Mouse (Mus musculus): ENCODE data around the gene Gcfc2. TPM values are rescaled to one million over a fixed set of nuclear protein-coding genes. Genes with fewer than 3 reads are reported as not detected.
A peak's percentile ranks its signal among the peaks of the same experiment; 100 is the strongest.

Gcfc2 gene
- polyA plus RNA-seq, 1 experiment from 2014 or later: 6.7 TPM

DNA sequence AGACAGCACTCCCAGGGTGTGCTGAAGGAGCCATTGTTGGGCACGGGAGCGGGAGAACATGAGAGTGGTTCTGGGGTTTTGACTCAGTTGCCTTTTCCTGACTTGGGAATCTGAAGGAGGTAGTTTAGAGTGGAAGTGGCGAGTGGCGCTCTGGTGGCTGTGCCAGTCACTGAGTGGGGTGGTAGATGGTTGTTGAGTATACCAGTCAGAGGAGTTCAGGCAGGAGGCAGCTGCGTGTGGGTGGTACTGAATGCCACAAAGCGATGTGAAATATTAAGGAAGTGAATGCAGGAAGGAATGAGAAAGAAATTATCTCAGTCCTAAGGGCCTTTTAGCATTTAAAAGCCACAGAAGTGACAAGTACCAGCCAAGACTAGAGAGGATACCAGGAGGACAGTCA, 23.4 kb downstream of the Gcfc2 start:
- H3K4me3 ChIP-seq: no peak overlapping the region
- ATAC-seq (ENCODE audit: low FRiP score, low read depth): no peak
- H3K9ac ChIP-seq: no peak overlapping the region
- no peak overlapping the region for H3K4me2 ChIP-seq
- H3K27ac ChIP-seq (replicated peaks): no peak overlapping the region
- H3K9me3 ChIP-seq: no peaks in the 10 kb centered on the region
- 98% methylated on average over 6 of the region's 6 CpGs for whole genome bisulfite sequencing
- H3K27me3 ChIP-seq: no peaks in the 10 kb centered on the region
- peaks cover 79% of the 10 kb centered on the region for H3K36me3 ChIP-seq
- H3K4me1 ChIP-seq (replicated peaks): no peaks in the 10 kb centered on the region

DNA sequence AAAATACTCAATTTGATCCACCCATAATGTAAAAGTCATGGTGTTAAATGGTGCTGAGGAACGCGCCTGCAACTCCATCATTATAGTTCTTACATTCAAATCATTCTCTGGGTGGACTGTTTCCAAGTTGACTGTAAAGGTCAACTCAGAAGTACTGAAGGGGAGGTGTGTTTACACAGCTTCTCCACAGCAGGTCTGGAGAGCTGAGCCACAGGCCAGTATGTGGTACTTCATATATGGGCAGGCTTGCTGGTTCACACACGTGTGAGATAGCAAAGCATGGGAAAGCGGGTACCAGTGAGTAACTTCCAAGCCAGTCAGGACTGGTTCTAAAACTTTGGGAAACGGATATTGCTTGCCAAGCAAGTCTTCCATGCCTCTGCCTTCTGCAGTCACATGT, 31.7 kb downstream of the Gcfc2 start:
- Histone ChIP-seq H3K9me3 (no peaks in the 10 kb centered on the region), H3K9ac (no peak overlapping the region), H3K4me2 (no peak overlapping the region), H3K36me3 (peaks cover 60% of the 10 kb centered on the region), H3K4me1 (replicated peaks) (no peaks in the 10 kb centered on the region), H3K4me3 (no peak overlapping the region), H3K27me3 (no peaks in the 10 kb centered on the region), H3K27ac (replicated peaks) (no peak overlapping the region)
- ATAC-seq (ENCODE audit: low FRiP score, low read depth): no peak
- WGBS: 94% methylated on average over 5 of the region's 5 CpGs

DNA sequence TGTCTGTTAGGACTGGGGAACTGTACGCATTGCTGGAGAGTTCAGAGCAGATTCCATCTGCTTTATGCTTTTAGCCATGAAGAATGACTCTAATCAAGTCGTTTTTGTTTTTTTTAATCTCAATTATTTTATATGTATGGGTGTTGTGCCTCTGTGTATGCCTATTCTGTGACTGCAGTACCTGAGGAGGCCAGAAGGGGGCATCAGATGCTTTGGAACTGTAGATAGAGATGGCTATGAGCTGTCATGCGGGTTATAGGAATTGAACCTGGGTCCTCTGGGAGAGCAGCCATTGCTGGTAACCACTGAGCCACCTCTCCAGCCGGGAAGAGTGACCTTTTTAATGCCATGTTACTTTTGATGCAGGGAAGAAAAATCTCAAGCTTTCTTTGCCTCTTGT, 32.9 kb downstream of the Gcfc2 start:
- ATAC-seq (ENCODE audit: low FRiP score, low read depth): no peak
- Histone ChIP-seq H3K9ac (no peak overlapping the region), H3K9me3 (no peaks in the 10 kb centered on the region), H3K27ac (replicated peaks) (no peak overlapping the region), H3K4me1 (replicated peaks) (no peaks in the 10 kb centered on the region), H3K27me3 (no peaks in the 10 kb centered on the region), H3K4me2 (no peak overlapping the region), H3K36me3 (peaks cover 61% of the 10 kb centered on the region), H3K4me3 (no peak overlapping the region)
- 92% methylated on average over 4 of the region's 4 CpGs for WGBS

DNA sequence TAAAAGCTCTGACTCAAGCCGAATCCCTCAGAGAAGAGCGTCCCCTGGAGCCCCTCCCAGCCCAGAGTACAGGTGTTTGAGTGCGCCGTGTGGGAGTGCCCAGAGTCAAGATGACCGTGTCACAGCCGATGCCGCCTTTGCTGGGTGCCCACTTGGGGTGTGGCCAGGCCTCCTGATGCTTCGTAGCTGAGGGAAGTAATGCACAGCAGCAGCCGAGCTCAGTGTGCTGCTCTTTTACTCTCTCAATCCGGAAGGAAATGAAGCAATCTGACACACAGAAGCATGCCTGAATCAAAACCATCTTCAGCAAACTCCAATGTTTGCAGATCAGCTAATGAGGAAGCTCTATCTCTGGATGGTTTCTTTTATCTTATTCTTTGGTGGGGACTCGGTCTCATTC, 34.5 kb downstream of the Gcfc2 start:
- WGBS: 90% methylated on average over 11 of the region's 11 CpGs
- Histone ChIP-seq H3K4me3 (no peak overlapping the region), H3K4me2 (no peak overlapping the region), H3K9ac (no peak overlapping the region), H3K36me3 (peaks cover 69% of the 10 kb centered on the region), H3K9me3 (no peaks in the 10 kb centered on the region), H3K27ac (replicated peaks) (no peak overlapping the region), H3K4me1 (replicated peaks) (no peaks in the 10 kb centered on the region), H3K27me3 (no peaks in the 10 kb centered on the region)
- no peak for ATAC-seq (ENCODE audit: low FRiP score, low read depth)

DNA sequence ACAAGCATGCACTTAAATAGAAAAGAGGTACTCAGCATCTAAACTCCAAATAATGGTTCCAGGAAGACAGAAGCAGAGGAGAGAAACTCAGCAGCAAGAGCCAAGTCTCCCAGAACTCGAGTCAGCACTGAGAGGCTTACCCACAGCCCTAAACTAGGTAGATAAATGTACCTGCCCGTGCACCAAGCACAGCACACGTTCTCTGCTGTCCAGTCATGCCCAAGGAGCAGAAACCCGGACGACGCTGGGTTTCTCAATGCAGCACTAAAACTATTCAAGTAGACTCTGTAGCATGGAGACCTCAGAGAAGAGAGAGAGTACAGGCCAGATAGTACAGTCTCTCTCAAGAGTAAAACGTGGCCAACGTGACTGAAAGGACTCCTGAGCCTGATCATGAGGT, 36.4 kb downstream of the Gcfc2 start:
- Histone ChIP-seq H3K36me3 (peaks cover 71% of the 10 kb centered on the region), H3K27ac (replicated peaks) (no peak overlapping the region), H3K4me1 (replicated peaks) (peaks cover 5% of the 10 kb centered on the region), H3K9ac (no peak overlapping the region), H3K4me2 (no peak overlapping the region), H3K4me3 (no peak overlapping the region), H3K9me3 (no peaks in the 10 kb centered on the region), H3K27me3 (no peaks in the 10 kb centered on the region)
- WGBS: 94% methylated on average over 8 of the region's 8 CpGs
- ATAC-seq (ENCODE audit: low FRiP score, low read depth): no peak

DNA sequence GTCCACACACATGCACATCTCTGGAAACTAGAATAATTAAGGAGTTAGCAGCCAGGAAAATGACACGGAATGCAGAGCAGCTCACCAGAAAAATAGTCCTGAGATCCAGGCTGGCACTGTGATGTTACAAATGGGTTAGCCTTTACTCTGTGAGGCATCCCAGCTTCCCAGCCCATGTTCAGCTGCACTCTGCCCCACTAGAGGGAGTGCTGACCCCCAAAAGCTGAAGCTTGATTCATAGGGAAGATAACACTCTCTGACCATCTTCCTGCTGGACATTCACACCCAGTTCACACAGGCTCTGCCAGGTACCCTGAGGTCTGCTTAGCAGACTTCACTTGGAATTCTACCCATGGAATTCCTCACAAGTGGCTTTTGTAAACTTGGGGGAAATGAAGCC, 36.8 kb downstream of the Gcfc2 start:
- peaks cover 68% of the 10 kb centered on the region for H3K36me3 ChIP-seq
- no peak for ATAC-seq (ENCODE audit: low FRiP score, low read depth)
- 89% methylated on average over 1 of the region's 1 CpGs for WGBS

DNA sequence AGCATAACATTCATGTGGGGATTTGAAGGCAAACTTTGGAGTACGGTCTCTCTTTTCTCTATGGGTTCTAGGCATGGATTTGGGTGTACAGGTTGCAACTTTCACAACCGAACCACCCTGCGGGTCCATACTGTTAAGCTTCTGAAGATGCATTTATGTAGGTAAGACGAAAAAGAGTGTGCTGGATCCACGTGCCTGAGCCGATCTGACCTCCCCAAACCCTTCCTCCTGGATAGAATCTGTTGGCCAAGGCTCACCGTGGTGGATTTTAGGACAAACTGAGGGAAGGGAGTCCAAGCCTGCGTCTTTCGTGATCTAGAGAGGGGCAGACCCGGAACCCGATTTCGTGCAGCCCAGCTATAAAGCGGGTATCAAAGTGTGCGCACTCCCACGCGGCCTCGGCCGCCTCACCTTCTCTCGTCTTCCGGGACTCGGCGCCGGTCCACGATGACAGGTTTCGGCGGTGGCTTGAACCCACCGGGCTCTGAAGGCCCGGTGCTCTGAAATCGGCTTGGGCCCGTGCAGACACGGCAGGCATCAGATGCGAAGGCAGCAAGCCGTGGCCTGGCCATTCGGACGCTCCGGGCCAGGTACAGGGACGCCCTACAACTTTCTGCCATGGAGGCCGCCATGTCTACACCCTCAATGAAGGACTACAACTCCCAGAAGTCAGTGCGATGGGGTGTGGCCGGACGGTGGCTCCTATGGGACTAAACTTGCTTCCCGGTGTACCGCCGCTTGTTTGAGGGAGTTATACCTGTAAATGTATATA, 42.0 kb downstream of the Gcfc2 start, which contains the start of gene Mrpl19:
TSS of gene Mrpl19 (minus strand) at position 663 of the 772 bp plus-strand sequence.
- Histone ChIP-seq H3K9me3 (no peaks in the 10 kb centered on the region), H3K27ac (replicated peaks) (peak within 1 kb of the TSS; percentile 51), H3K4me2 (peak within 1 kb of the TSS; percentile 66), H3K4me3 (peak within 1 kb of the TSS; percentile 97), H3K4me1 (replicated peaks) (peaks cover 12% of the 10 kb centered on the region), H3K9ac (peak within 1 kb of the TSS; percentile 81), H3K27me3 (no peaks in the 10 kb centered on the region), H3K36me3 (peaks cover 27% of the 10 kb centered on the region)
- peak; percentile 96 for ATAC-seq (ENCODE audit: low FRiP score, low read depth)
- 1% methylated on average over 44 of the region's 44 CpGs for WGBS

More for the DNA sequence above, 36.8 kb downstream of the Gcfc2 start:
- Histone ChIP-seq H3K9ac (no peak overlapping the region), H3K4me1 (replicated peaks) (peaks cover 9% of the 10 kb centered on the region), H3K9me3 (no peaks in the 10 kb centered on the region), H3K4me2 (no peak overlapping the region), H3K4me3 (no peak overlapping the region), H3K27me3 (no peaks in the 10 kb centered on the region), H3K27ac (replicated peaks) (no peak overlapping the region)

DNA sequence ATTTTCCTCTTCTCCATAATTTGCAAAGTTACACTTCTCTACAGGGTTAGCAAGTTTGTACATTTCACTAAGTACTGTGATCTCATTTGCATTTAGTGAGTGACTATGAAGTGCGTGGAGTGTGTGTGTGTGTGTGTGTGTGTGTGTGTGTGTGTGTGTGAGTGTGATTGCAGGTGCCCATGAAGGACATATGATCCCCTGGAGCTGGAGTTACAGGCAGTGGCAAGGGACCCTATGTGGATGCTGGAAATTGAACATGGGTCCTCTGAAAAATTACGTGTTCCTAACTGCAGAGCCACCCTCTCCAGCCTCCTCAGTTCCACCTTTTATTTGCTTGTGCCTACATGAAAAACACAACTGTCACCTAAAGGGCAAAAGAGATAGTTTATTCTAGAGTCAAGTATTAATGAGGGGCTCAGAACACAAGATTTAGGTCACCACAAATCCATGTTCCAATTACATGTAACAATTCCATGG, 42.6 kb downstream of the Gcfc2 start:
- Histone ChIP-seq H3K4me1 (replicated peaks) (peaks cover 12% of the 10 kb centered on the region), H3K9me3 (no peaks in the 10 kb centered on the region), H3K9ac (no peak overlapping the region), H3K27me3 (no peaks in the 10 kb centered on the region), H3K36me3 (peaks cover 21% of the 10 kb centered on the region), H3K27ac (replicated peaks) (no peak overlapping the region), H3K4me3 (peak overlapping the region; percentile 97), H3K4me2 (peak overlapping the region; percentile 66)
- 42% methylated on average over 2 of the region's 2 CpGs for WGBS
- peak; percentile 75 for ATAC-seq (ENCODE audit: low FRiP score, low read depth)

DNA sequence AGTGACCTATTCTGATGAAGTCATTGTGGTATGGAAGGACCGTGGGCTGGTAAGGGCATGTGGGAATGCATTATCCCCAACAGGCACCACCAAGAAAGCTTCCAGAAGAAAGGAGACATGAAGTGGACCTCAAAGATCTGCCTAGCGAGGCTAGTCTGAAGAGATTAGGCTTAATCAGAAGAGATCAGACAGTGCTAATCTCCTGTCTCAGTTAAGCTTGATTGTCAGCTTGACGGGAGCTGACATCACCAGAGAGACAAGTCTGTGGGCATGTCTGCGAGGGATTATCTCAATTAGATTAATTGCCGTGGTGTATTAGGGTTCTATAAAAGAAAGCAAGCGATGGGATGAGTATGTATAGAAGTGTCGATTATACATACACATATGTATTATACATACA, 47.7 kb downstream of the Gcfc2 start:
- Histone ChIP-seq H3K4me3 (no peak overlapping the region), H3K27me3 (no peaks in the 10 kb centered on the region), H3K36me3 (no peaks in the 10 kb centered on the region), H3K9me3 (no peaks in the 10 kb centered on the region), H3K9ac (no peak overlapping the region), H3K27ac (replicated peaks) (no peak overlapping the region), H3K4me1 (replicated peaks) (no peaks in the 10 kb centered on the region), H3K4me2 (no peak overlapping the region)
- WGBS: 85% methylated on average over 7 of the region's 7 CpGs
- ATAC-seq (ENCODE audit: low FRiP score, low read depth): no peak

DNA sequence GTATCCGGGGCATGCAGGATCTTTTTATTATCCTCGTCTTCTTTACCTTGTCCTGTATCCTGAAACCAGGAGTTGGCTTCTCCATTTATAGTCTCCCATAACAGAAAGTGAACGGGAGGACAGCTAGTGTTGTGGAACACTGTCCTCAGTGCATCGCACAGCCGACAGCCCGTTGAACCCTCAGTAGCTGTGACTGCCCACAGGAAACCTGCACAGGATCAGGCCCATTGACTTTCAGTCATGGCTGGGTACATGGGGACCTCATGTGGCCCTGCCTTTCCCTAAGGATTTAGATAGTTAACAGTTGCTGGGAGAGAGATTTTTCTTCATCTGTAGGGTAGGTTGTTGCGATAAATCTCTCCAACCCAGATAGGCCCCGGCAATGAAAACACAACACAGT, 49.1 kb downstream of the Gcfc2 start:
- H3K4me1 ChIP-seq (replicated peaks): no peaks in the 10 kb centered on the region
- H3K4me2 ChIP-seq: no peak overlapping the region
- no peaks in the 10 kb centered on the region for H3K36me3 ChIP-seq
- no peak overlapping the region for H3K4me3 ChIP-seq
- no peak overlapping the region for H3K27ac ChIP-seq (replicated peaks)
- no peaks in the 10 kb centered on the region for H3K9me3 ChIP-seq
- H3K27me3 ChIP-seq: no peaks in the 10 kb centered on the region
- ATAC-seq (ENCODE audit: low FRiP score, low read depth): no peak
- 86% methylated on average over 8 of the region's 8 CpGs for WGBS
- no peak overlapping the region for H3K9ac ChIP-seq

DNA sequence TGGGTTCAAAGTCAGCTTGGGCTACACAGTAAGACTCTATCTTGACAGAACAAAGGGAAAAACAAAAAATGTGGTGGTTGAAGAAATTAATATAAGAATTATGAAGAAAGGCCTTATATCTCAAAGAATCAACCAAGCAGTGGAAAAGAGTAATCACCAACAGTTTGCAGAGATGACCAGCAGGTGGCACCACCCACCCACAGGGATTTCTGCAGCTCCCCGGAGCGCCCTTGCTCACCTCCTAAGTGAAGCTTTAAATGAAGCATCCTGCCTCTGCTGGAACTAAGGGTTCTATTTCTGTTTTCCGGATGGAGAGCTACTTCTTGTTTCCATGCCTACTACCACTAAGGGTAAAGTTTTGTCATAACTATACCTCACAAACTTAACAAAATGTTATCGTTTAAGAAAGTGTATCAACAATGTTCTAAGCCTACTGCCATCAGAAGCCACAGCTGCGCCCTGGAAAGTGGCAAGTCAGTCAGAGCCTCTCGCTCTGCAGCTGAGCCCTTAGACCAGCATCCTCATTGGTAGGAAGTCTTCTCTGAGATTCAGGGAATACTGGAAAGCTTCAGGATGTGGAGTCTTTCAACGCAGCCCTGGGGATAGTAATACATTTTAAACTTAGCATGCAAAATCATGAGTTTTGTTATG, 52.6 kb downstream of the Gcfc2 start:
- H3K4me3 ChIP-seq: no peak overlapping the region
- H3K4me1 ChIP-seq (replicated peaks): no peaks in the 10 kb centered on the region
- WGBS: 34% methylated on average over 7 of the region's 7 CpGs
- H3K36me3 ChIP-seq: no peaks in the 10 kb centered on the region
- no peak overlapping the region for H3K27ac ChIP-seq (replicated peaks)
- H3K4me2 ChIP-seq: no peak overlapping the region
- H3K9ac ChIP-seq: no peak overlapping the region
- no peaks in the 10 kb centered on the region for H3K27me3 ChIP-seq
- H3K9me3 ChIP-seq: no peaks in the 10 kb centered on the region
- ATAC-seq (ENCODE audit: low FRiP score, low read depth): 0 out of 2 replicates have a peak, but pooled peaks have one; percentile 66

DNA sequence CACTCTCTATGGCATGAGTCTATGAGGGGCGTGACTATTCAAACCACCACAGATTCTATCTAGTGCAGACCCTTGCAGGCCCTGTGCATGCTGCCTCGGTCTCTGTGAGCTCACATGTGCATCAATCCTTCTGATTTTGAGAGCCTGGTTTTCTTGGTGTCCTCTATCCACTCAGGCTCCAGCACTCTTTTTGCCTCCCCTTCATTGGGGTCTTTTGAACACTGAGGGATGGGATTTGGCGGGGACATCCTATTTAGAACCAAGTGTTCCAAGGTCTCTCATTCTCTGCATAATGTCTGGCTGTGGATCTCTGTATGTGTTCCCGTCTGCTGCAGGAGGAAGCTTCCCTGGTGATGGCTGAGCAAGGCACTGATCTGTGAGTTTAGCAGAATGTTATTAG, 55.8 kb downstream of the Gcfc2 start:
- Histone ChIP-seq H3K9ac (no peak overlapping the region), H3K4me3 (no peak overlapping the region), H3K4me1 (replicated peaks) (no peaks in the 10 kb centered on the region), H3K4me2 (no peak overlapping the region), H3K27me3 (no peaks in the 10 kb centered on the region), H3K9me3 (no peaks in the 10 kb centered on the region), H3K36me3 (no peaks in the 10 kb centered on the region), H3K27ac (replicated peaks) (no peak overlapping the region)
- 84% methylated on average over 4 of the region's 4 CpGs for WGBS
- ATAC-seq (ENCODE audit: low FRiP score, low read depth): no peak

Measured in hindbrain, embryonic 15.5 days (tissue).